Mouse (Mus musculus) induced T-regulatory cell, adult 2 months (primary cell): Measurements from ENCODE around the gene Mars.
"Not testable (repeated sequence)": the region's sequence is repeated elsewhere in the genome, so short reads cannot be mapped to it uniquely, and the experiment has no call there.

Experiments used
- DNase-seq: peaks from one replicate; pipeline ENCODE4 v3.0.0-alpha.2; 2012; ENCODE audit warnings: low read depth

The Mars gene

GRCm38 (mm10) chr10:127310523-127311475, 787 bp downstream of the Mars start:
- peak; percentile 78 for DNase-seq

GRCm38 (mm10) chr10:127309167-127309566, 2.4 kb downstream of the Mars start:
- DNase-seq = not testable (repeated sequence)

- DNase-seq = no peak
These were observed 8.4 kb downstream of the Mars start for GRCm38 (mm10) chr10:127303136-127303535.

GRCm38 (mm10) chr10:127300361-127300760, 11.2 kb downstream of the Mars start:
- no peak for DNase-seq

GRCm38 (mm10) chr10:127297015-127297871, 14.3 kb downstream of the Mars start:
- no peak for DNase-seq

- no peak for DNase-seq
These were observed 15.4 kb downstream of the Mars start for GRCm38 (mm10) chr10:127295986-127296794.

- no peak for DNase-seq
These were observed 16.6 kb downstream of the Mars start for GRCm38 (mm10) chr10:127294895-127295510.

- DNase-seq = no peak
These were observed 17.9 kb downstream of the Mars start for GRCm38 (mm10) chr10:127293590-127294113.

- DNase-seq = no peak
These were observed 18.5 kb downstream of the Mars start for GRCm38 (mm10) chr10:127292987-127293538.

GRCm38 (mm10) chr10:127291881-127292638, 19.5 kb downstream of the Mars start:
- peak; percentile 54 for DNase-seq

- DNase-seq = peak; percentile 80
These were observed 20.4 kb downstream of the Mars start for GRCm38 (mm10) chr10:127290930-127291880.

- DNase-seq = peak; percentile 100
These were observed 21.2 kb downstream of the Mars start for GRCm38 (mm10) chr10:127290307-127290929.

- no peak for DNase-seq
These were observed 21.9 kb downstream of the Mars start for GRCm38 (mm10) chr10:127289573-127290191.

- DNase-seq = peak; percentile 95
These were observed 22.6 kb downstream of the Mars start, which contains the start of gene Mbd6 for GRCm38 (mm10) chr10:127288800-127289572. Gene Mbd6, minus strand, starts transcription at chr10:127289018.

GRCm38 (mm10) chr10:127288328-127288799, 23.2 kb downstream of the Mars start:
- no peak for DNase-seq

GRCm38 (mm10) chr10:127287936-127288293, 23.7 kb downstream of the Mars start:
- no peak for DNase-seq
